Mouse (Mus musculus) mouse embryonic stem cell (cell line): ENCODE results near the gene Dxo.
"Not testable (repeated sequence)": the region's sequence is repeated elsewhere in the genome, so short reads cannot be mapped to it uniquely, and the experiment has no call there.

Experiments
- in situ Hi-C, 2 experiments: fragments of 300-500 bp; cut with MboI; formaldehyde crosslinking; loops; 1 replicate in 1 of 2; 3 replicates in 1 of 2; pipeline ENCODE4 v1.14.3; 2019 to 2020; ENCODE audit warnings: low sequenced_read_pairs in 2 of 2, low pct_unique_long_range_greater_than_20kb in 1 of 2, mixed read lengths in 1 of 2; ENCODE audit not compliant: unreplicated experiment in 1 of 2

Dxo gene

DNA sequence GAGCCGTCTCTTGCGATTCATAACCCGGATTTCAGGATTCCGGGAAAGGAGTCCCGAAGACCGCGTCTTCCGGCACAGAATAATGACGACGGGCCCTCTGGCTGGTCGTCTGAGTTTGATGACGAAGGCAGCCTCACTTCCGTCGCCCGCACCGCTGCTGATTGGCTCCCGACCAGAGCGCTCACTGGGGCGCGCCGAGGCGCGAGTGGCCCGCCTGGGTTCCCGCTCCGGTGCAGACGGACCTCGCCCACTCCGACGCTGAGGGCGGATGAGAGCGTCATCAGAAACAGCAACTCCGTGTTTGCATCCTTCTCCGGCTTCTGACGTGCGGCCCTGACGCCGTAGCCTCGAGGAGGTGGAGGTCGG is at the start of gene Dxo, which contains the start of gene Stk19:
TSS of gene Dxo (plus strand) at position 164 of the 366 bp plus-strand sequence.
TSS of gene Stk19 (minus strand) at position 90 of the 366 bp plus-strand sequence.
- in situ Hi-C loops = no loop called here

DNA sequence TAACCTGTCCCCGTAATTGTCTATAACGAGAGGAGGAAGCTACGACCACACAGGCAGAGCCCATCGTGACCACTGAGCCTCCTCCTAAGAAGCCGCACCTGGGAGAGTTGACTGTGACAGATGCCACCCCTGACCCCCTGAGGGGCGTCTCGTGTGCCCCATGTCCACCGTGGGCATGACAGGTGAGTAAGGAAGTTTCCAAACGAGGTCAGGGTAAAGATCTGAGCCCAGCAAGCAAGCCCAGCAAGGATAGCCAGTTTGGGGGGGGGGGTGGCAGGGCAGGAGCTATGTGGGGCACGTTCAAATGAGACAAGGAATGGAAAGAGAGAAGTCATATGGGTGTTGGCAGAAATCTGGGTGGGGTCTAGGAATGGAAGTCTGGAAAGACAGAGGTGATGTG is 41.8 kb upstream of the Dxo start:
- in situ Hi-C loops = loop anchor here (25.0 kb wide), 2 partner anchors 558 to 583 kb away; partner anchors contain the start of genes H2-Ob (in 1 of the 2) and Tap2 (in 1 of the 2)

DNA sequence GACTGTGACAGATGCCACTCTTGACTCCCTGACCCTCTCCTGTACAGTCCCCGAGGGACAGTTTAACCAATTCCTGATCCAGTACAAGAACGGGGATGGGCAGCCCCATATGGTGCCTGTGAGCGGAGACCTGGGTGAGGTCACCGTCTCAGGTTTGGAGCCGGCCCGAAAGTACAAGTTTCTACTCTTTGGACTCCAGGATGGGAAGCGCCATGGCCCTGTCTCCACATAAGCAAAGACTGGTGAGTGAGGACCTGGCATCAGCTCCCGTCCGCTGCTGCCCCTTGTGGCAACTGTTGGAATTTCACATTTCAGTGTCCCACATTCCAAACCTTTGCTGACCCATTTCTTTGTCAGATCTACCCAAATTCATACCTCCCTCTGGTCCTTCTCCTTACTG is 41.2 kb upstream of the Dxo start:
- in situ Hi-C loops = loop anchor here (25.0 kb wide), 2 partner anchors 558 to 583 kb away; partner anchors contain the start of genes H2-Ob (in 1 of the 2) and Tap2 (in 1 of the 2)

DNA sequence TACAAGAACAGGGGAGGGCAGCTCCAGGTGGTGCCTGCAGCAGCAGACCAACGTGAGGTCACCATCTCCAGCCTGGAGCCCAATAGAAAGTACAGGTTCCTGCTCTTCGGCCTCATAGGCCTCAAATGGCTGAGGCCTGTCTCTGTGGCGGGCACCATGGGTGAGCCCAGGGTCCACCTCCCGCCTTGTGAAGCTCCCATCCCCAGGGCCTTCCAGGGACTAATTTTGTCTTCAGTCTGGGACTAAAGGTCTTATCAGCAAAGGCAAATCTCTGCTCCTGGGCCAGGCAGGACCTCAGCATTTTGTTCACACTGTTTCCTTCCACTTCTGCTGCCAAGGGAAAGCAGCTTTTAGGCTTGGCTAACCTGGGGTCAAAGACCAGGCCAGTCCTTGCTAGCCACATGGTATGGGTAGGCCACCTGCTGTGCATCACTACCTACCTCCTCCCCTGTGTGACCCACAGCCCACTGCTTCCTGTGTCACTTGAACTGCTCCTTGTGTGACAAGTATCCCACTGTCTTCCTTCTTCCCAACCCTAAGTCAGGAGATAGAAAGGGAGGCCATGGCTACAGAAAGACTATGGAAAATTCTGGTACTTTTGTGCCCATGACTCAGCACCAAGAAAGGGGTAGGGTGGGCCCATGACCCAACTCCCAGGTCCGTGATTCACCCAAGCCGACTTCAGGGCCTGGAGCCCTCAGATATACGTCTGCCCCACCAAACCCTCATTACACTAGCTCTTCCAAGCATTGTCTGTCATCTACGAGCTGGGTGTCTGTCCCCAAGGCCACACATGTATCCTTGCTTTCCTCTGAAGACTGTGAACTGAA is 40.3 kb upstream of the Dxo start:
- in situ Hi-C loops = loop anchor here (25.0 kb wide), 2 partner anchors 559 to 584 kb away; partner anchors contain the start of genes H2-Ob (in 1 of the 2) and Tap2 (in 1 of the 2)

DNA sequence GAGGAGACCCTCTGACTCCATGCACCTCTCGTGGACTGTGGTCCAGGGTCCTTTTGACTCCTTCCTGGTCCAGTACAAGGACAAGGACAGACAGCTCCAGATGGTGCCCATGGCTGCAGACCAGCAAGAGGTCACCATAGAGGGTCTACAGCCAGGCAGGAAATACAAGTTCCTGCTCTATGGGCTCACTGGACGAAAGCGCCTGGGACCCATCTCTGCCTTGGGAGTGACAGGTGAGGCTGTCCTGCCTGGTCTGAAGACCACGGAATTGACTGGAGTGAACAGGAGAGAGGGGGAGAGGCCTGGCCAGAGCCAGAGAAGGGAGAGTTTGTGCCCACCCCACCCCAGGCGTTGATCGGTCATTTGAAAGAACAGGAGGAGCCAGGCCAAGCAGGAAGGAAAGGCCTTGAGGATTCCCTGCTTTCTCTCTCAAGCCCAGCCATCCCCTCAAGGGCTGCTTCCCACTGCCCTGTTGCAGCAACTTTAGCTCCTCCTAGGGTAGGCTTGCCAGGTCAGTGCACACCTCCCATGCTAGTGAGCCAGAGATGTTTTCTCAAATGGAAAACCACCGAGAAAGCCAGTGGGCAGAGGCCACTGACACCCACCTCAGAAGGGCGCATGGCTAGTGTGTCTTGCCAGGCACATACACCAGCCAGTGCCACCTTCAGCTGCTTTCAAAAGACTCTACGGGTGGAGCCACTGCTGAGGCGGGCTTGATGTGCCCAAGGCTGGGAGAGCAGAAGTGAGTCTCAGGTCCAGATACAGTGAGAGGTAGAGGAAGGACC is 39.4 kb upstream of the Dxo start:
- in situ Hi-C loops = loop anchor here (25.0 kb wide), 2 partner anchors 560 to 585 kb away; partner anchors contain the start of genes H2-Ob (in 1 of the 2) and Tap2 (in 1 of the 2)

DNA sequence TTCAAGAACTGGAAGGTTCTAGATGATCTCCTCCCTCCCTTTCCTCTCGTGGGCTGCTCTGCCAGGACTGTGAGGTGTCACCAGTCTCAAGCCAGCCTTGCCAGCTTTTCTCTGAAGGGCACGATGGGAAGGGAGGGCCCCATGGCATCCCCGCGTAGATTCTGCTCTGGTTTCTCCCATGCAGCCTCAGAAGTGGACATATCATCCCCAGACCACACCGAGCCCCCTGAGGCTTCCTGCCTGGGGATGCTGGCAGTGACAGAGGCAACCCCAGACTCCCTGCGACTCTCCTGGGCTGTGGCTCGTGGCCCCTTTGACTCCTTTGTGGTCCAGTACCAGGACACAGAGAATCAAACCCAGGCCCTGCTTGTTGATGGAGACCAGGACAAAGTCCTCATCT is 38.7 kb upstream of the Dxo start:
- in situ Hi-C loops = loop anchor here (25.0 kb wide), 2 partner anchors 561 to 586 kb away; partner anchors contain the start of genes H2-Ob (in 1 of the 2) and Tap2 (in 1 of the 2)

DNA sequence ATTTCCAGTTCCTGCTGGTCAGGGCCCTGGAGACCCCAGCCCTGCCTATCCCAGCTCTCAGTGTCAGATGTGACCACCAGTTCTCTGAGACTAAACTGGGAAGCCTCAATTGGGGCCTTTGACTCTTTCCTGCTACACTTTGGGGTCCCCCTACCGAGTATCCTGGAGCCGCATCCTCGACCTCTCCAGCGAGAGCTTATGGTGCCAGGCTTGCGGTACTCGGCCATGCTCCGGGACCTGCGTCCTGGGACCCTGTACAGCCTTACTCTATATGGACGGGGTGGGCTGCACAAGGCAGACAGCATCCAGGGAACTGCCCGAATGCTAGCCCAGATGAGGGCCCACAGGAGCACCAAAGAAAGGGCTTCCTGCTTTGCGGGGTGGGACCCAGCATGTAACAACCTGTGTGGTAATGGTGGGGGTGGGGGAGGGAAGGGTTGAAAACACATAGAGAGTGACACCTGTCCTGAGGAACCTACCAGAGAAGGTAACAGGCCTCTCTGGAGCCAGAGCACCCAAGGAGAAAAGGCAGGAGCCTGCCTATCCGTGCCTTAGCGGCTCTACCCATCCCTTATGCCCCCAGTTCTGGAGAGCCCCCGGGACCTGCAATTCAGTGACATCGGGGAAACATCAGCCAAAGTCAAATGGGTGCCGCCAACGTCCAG is 37.8 kb upstream of the Dxo start:
- in situ Hi-C loops = loop anchor here (25.0 kb wide), 2 partner anchors 562 to 587 kb away; partner anchors contain the start of genes H2-Ob (in 1 of the 2) and Tap2 (in 1 of the 2)

DNA sequence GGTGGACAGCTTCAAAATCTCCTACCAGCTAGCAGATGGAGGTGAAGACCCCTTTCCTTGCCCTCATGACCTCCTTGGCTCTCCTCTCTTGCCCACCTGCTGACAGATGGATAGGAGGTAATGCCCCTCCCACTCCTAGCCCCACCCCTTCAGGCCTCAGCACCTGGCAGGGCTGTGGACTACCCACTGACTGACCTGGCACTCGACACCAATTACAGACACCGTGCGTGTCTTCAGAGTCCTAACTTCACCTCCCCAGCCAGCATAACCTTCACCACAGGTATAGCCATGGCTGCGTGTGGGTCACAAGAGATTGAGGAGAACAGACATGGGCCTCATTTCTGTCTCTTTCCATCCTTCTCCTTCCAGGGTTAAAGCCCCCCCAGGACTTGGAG is 37.3 kb upstream of the Dxo start:
- in situ Hi-C loops = loop anchor here (25.0 kb wide), 2 partner anchors 562 to 587 kb away; partner anchors contain the start of genes H2-Ob (in 1 of the 2) and Tap2 (in 1 of the 2)

DNA sequence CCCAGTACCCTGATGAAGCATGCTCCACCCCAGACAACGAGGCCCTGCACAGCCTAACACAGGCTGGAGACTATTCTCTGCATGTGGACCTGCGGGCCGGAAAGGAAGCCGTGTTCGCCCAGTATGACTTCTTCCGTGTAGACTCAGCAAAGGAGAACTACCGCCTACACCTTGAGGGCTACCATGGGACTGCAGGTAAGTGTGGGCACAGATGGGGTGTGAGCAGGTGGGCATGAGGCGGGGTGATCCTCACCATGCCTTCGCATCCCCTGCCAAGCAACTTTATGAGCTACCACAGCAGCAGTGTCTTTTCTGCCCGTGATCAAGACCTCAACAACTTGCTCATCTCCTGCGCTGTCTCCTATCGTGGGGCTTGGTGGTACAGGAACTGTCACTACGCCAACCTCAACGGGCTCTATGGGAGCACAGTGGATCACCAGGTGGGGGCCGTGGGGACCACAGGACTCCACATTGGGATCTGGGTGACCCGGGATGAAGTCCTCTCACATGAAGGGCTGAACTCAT is 36.0 kb upstream of the Dxo start:
- in situ Hi-C loops = not testable (repeated sequence)

DNA sequence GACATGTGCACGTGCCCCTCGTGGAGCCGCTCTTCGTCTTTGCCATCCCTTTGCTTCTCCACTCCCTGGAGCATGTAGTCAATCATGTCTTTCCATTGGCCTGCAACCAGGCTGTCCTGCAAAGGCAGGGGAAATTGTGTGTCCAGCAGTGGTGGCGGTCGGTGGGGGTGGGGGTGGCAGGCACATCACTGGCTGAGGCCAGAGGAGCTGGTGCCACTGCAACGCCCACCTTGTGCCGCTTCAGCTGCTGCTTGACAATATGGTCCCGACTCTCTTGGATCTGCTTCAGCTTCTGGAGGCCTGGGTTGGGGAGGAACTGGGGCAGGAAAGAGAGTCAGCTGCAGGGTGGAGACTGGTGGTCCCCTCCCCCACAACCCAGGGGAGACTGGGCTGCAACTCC is 34.1 kb upstream of the Dxo start:
- in situ Hi-C loops = not testable (repeated sequence)

DNA sequence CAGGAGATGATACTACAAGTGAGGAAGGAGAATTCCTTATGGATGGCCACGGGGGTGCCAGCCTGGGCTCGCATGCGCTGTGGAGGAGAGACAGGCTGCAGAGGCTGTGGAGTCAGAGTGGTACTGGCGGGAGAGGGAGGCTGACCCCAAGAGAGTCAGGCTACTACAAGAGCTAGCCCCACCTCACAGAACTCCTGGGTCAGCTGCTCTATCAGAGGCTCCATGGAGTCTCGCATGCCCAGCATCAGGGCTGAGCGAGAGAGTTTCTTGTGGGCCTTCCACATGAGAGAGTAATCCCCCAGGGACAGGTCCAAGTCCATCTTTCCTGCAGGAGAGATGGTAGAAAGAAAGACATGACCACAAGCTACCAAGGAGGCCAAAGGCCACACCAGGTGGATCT is 33.5 kb upstream of the Dxo start:
- in situ Hi-C loops = not testable (repeated sequence)

DNA sequence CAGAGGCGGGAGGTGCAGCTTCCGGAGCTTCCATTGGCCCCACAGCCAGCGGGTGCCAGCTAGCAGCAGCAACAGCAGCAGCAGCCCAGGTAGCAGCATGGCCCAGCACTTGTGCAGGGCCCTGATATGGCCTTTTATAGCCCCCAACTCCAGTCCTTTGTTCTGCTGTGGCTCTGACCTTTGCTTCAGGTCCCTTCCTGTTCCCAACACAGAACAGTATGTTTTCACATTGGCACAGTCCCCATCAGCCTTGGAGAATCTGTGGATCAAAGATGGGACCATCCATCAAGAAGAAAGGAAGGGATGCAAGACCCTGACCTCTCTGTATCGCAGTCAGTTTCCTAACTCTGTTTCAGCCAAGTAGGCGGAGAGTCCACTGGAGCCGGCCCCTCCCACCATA is 32.5 kb upstream of the Dxo start, which contains the start of gene Cyp21a1:
TSS of gene Cyp21a1 (minus strand) at position 261 of the 400 bp plus-strand sequence.
- in situ Hi-C loops = not testable (repeated sequence)

DNA sequence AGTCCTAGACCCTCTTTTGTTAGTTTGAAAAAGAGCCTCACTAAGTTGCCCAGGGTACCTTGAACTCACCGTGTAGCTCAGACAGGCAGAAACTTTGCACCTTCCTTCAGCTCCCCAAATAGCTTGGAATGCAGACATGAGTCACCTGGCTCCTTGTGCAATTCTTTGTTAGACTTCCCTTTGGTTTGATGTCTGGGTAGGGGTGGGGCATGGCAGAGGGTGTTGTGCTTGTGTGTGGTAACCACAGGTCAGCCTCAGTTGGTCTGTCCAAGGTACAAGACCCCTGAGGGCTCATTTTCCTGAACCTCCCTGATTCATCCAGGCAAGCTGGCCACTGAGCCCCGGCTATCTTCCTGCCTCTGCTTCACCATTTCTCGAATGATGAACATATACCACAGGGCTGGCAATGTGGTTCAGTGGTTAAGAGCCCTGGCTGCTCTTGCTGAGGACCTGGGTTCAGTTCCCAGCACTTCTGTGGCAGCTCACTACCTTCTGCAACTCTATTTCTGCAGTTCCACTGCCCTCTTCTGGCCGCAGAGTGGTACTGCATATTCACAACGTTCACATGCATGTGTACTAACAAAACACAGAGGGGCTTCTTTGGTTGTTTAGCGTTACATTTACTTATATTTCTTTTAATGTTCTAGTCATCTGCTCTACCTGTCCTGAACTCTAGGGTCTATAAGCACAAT is 31.8 kb upstream of the Dxo start:
- in situ Hi-C loops = no loop called here

DNA sequence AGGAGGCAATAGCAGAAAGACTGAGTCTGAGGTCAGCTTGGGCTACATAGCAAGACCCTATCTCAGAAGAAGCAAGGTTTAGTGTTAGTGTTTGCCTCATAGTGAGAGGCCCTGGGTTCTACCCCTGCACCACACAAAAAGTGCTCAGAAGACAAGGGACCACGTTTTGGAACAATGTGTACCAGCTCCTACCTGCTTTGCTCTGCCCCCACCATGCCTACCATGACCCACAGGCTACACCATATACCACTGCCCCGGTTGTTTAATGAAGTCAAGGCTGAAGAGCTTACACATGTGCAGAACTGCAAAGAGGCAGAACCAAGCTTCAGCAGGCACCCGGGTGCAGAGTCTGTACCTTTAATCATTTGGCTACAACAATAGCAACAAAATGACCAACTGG is 29.6 kb upstream of the Dxo start:
- in situ Hi-C loops = no loop called here

DNA sequence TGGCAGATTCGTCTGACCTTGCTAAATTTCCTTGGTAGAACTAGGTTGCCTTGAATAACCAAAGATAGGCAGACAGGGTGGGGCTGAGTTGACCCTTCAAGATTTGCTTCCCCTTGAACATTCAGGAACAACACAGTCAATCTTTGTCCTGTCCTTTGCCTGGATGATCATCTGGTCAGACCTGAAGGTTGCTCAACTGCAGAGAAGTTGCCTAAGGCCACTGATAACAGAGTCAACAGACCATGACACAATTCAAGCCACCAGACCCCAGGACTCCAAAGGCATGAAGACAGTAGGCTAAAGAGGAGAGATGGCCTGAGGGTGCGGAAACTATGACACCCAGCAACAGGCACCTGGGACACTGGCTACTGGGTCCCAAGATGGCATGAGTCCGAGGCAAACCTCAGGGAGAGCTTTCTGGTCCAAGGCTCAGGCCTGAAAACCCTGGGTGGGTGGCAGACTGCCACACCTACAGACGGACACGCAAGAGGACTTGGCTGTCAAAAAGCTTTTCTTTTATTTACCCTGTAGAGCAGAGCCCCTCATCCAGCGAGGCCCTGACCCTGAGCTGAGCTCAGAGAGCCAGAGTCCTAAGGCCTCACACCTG is 28.1 kb upstream of the Dxo start:
- in situ Hi-C loops = no loop called here

DNA sequence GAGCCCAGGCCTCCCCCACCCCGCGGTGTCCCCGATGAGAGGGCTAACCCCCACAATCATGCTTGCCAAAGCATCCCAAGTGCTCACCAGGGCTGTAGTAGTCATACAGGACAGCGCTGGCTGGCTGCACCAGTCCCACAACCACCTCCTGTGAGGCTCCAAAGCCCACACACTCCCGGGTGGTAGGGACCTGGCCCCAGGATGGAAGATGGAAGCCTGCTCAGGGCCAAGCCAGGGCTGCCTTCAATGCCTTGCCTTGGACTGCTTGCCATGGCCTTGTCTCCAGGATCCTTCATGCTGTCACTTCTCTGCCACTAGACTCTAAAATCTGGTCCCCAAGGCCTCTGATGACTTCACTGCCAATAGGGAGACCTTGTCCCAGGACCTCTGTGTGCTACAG is 26.4 kb upstream of the Dxo start:
- in situ Hi-C loops = not testable (repeated sequence)

DNA sequence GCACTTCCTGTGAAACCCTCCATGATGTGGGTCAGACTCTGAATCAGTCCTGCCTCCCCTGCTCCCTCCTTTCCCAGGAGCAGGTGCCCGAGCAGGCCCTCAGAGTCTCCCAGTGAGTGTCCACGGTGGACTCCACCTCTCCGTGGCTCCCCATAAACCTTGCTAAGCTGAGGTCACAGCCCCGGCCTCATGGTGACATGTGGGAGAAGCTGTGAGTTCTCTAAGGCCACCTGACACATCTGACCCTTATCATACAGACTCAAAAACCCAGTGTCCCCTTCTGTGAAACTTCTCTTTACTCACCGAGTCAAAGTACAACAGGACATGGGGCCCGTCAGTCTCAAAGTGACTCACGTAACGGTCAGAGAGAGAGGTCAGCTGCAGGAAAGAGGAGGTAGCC is 26.0 kb upstream of the Dxo start:
- in situ Hi-C loops = not testable (repeated sequence)
